Mouse (Mus musculus): Measurements from ENCODE around the gene Rbfox1.

Gene Rbfox1

DNA sequence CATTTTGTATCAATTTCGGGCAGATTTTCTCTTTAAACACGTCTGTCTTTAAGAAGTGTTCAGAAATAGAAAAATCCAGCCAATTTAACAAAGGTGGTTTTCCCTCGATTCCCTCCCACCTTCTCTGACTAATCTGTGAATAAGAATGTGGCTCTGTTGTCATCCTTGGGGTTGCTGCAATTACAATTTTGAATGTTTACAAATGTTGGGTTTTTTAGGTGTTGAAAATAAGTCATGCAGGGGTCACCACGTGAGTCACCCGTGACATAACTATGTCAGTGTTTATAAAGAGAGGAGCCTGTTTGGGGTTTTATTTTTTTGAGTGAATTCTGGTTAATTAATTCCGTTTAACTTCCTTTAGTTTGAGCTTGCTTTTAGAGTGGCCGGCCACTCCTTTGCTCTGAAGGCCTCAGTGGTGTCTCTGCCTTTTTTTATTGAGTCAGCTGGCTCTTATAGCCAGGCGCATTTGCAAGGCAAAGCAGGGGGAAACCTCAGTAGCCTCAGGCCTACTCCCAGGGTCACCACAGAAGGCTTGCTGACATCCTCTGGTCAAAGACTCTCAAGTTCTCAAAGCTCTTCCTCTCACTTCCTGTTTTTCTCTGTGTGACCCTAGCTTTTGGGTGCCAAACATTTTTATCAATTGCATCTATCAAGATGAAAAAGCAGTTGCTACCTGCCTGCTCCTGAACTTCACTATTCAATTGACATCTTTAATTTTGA lies 957.1 kb downstream of the Rbfox1 start:
- no peak for DNase-seq

DNA sequence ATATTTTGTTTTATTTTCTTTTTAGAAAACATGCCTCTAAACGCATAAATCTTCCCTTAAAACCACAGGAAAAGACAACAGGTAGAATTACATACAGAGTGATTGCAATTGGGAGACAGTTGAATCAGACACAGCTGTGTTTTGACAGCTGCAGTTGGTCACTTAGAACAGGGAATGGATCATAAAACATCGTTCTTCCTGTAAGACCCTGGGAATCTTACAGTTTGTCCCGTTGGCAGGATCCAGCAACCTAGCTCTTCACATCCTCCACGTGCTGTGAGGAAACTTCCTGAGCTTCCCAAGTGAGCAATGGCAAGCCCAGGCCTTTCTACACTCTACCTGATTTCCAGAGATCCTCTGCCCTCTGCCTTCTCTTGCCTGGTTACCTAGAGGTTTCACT lies 959.5 kb downstream of the Rbfox1 start:
- no peak for DNase-seq

DNA sequence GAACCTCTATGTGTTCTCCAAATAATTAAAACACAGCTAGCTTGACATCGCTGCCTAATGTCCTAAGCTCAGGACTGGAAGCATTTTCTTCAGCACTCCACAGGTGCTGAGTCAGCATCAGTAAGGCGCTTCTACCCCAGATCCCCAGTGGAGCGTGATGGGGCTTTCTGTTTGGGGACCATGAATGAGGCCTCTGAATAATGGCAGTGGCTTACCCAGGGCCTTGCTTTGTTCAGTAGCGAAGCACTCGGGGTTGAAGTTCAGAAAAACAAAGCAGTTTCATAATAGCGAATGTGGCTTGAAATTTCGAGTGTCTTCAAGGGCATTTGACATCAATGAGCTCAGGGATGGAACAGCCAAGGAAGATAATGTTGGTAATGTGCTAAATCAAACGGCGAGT lies 966.2 kb downstream of the Rbfox1 start:
- DNase-seq, result no peak

DNA sequence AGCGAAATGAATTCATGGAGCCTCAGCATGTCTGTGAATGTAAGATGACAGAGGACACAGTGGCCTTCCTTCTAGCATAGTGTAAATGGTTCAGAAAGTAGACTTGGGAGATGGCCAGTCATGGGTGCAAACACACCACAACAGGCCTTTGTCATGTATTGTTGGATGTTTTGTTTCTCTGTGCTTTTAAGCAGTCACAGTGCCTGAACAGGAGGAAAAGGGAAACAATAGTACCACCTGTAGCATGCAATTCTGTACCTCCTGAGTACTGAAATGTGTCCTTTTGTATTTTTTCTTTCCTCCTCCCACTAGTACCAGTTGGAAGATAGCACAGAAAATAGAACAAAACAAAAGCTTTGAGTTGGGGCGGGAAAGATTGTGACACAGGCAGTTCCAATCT lies 968.6 kb downstream of the Rbfox1 start:
- DNase-seq, result no peak

DNA sequence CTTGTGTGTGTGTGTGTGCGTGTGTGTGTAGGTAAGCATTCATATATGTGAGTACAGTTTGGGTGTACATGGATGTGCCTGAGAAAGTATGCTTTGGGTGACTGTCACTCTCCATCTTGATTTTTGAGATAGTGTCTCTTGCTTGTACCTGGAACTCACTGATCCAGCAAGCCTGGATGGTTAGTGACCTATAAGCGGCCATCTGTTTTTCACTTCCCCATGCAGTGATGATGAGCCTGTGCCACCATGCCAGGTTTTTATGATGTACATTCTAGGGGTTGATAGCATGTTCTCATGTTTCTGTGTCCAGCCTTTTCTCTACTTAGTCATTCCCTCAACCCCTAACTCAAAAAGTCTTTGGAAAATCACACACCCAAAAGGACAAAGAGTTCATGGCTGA lies 976.5 kb downstream of the Rbfox1 start:
- DNase-seq, result no peak

DNA sequence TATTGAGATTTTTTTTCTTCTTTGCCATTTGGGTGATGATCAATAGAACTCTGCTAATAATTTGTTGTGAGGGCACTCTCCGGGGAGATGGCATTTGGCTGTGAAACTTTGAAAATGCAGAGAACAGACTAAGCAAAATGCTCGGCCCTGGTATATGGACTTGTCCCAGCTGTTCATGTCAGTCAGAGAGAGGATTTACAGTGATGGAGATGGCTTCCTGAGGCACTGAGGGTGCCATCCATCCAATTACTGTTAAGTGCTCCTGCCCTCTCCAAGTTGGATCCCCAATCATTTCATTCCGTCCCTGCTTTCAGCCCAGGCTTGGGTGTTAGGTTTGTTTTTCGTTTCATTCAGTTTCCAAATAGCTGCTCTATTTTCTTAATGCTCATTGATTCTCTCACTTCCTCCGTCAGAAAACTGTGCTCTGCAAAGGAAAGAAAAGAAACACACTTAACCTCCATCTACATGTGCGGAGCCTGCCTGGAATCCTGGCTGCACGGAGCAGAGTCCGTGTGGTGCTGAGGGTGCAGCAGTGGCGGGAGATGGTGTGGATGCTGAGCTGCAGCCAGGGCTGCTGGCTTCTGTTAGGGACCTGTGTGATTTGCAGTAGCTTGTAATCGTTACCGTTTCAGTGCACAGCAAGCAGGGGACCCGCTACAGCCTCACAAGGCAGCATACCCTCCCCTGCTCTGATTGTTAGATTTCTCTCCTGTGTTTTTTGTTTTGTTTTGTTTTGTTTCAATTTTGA lies 997.7 kb downstream of the Rbfox1 start:
- no peak for DNase-seq

DNA sequence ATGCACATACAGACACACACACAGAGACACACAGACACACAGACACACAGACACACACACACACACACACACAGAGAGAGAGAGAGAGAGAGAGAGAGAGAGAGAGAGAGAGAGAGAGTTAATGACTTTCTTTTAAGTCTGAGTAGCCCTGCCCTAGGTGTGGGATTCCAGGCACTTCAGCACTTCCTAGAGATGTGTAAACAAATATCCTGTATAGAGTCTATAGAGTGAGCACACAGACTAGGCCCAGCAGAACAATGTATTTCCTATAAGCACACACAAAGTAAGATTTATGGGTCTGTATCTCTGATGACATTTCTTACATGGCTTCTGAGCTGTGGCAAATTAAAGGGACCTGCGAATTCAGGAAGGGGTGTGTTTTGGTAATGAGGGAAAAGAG lies 998.6 kb downstream of the Rbfox1 start:
- DNase-seq, result no peak

DNA sequence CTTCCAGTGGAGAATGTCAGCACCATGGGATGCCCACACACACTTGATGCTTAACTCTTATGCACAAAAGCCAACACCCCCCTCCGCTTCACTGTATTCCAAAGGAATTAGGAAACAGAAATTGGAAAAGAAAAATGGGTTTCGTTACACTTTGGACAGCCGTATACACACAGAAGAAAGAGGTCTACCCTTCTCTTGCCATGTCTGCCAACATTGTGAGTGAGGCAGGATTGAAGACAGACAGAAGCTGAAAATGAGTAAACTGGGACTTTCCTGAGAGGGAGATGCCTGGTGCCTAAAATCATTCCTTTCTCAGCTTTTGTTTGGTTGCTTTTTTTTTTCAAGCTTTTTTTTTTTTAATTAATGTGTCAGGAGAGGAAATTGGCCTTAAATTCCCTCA lies 1000.5 kb downstream of the Rbfox1 start:
- DNase-seq, result no peak

DNA sequence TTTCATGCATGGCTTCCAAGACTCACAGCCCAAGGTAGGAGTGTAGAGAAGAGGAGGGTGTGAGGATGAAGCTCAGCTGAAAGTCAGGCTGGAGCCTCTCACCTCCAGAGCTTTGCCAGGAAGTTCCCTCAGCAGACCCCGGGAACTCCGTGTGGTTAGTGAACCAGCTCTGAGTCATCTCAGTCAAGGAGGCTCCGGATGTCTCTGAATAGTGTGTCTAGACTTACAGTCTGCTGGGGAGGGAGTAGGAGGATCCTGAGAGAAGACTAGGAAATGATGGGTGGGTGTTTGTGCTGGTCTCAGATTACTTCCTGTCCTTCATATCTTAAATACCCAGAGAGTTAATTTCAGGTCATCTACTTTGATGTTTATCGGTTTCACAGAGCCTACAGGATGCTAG lies 1004.1 kb downstream of the Rbfox1 start:
- no peak for DNase-seq

DNA sequence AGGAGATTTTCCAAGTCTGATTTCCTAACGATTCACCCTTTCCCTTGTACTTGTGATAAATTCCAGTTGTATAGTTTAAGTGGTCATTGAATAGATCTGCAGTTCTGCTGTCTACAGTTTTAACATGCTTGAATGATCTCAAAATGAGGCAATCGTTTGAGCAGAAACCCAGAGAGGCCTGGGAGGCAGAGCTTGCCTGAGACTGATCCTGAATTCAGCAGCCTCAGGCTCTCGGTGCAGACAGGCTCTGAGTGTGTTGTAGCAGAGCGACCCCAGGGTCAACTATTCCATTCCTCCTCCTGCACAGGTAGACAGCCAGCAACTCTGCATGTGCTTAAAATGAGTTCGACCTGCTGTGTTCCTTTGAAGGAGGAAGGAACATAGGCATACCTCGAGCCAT lies 1012.6 kb downstream of the Rbfox1 start:
- no peak for DNase-seq

DNA sequence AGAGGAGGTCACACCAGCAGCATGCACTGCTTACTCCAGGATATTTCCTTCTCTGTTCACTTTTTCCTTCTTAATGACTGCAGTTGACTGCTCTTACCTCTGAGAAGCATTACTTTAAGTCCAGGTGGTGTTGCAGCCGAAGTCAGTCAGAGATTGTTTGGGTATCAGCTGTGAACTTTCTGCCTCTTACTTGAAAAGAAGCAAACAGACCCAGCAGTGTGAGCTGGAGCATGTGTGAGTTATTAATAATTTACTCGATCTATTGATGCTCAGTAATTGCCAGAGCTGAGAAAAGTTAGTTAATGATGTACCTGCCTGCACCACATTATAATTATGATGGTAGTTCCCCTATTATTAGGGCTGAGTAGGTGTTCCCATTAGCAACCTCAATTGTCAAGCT lies 1014.9 kb downstream of the Rbfox1 start:
- DNase-seq, result no peak

DNA sequence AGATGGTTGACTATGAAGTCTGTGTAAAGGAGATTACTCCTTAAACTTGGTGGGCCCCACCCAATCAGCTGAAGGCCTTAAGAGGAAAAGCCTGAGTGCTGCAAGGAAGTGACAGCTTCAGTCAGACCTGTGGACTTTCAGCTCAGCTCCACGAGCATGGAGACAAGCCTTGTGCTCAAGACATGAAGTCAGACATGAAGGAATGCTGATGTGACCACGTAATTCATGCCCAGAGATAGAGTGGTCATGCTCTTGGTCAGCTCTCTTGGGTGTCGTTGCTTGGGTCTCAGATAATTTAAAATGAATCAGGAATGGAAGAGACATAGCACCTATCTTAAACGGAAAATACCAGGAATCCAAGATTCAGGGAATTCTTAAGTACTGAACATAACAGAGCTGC lies 1019.8 kb downstream of the Rbfox1 start:
- DNase-seq, result no peak

DNA sequence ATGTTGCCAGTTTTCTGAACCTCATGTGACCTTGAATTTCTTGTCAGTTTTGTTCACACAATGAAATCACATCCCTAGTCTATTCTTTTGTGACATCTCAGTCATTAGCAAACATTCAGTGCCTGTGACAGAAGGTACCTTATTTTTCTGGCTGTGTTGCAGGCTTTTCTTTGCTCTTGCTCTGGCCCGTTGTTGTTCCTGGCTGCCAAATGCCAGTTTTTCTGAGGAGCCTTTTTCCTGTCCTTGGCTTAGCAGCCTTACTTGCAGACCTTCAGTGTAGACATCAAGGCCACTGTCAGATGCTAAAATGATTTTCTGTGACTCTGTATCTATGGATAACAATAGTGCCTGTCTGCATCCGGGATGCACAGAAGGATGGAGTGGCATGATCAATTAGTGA lies 1020.8 kb downstream of the Rbfox1 start:
- peak; percentile 39 for DNase-seq

DNA sequence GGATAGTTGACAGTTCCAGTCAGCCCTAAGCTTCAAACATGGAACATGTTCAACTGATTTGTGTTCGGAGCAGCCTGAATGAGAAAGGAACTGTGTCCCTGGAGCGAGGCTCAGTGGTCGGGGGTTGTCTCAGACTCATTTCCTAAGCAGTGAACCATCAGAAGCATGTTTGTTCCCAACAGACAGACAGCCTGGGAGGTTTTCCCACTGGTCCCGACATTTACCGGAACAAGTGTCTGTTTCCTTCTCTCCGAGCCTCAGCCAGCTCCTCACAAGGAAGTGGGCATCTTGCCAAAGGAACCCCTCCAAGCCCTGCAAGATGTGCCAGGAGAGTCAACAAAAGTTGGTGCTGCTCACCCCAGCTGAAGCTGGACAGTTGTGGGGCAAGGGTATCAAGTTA lies 1022.4 kb downstream of the Rbfox1 start:
- peak; percentile 31 for DNase-seq

DNA sequence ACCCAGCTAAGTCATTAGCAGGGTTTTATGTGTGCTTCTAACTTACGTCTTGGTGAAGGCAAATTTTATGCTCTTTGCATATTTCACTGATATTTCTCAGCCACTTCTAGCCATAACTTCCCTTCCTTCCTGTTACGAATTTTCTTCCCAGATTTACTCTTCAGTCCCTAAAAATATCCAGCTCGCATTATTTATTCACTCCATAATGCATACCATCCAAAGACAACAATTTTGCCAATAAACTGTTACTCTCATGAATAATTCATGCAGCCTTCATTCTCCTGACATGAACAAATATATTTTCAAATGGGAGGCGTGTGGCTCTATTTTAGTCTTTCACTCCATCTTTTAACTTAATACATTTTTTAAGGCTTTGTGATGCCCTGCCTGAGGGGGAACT lies 1029.4 kb downstream of the Rbfox1 start:
- DNase-seq, result no peak

DNA sequence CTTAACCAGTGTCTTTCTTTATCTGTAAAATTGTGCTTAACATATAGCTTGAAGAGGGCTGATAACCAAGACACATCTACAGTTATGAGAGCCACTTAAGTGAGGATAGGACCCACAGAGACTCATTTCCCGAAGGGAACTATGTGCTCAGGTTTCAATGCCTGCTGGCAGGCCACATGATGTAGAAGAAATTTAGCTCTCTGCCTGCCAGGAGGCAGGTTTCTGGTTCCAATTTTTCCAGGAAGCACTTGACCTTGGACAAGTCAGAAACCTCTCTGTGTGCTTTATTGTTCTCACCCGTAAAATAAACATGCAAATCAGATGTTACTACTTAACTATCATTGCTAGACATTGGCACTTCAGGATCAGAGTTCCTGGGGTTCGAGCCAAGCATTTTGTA lies 1033.5 kb downstream of the Rbfox1 start:
- DNase-seq, result peak; percentile 18

DNA sequence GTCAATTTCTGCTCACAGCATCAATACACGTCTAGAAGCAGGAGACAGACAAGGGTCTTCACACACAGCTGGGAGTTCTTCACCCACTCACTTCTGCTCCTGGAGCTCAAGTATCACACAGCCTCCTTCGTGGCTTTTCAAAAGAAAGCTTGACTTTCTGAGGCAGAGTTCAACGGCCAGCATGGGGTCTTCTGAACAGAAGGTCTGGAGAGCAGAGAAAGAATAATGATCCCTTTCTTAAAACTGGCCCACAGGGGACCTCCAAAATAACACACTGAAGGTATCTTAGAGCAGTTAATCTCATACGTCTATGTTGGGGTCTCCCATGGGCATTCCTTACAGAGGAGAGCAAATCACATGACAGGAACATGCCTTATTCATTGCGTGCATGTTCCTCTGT lies 1034.5 kb downstream of the Rbfox1 start:
- DNase-seq, result no peak

DNA sequence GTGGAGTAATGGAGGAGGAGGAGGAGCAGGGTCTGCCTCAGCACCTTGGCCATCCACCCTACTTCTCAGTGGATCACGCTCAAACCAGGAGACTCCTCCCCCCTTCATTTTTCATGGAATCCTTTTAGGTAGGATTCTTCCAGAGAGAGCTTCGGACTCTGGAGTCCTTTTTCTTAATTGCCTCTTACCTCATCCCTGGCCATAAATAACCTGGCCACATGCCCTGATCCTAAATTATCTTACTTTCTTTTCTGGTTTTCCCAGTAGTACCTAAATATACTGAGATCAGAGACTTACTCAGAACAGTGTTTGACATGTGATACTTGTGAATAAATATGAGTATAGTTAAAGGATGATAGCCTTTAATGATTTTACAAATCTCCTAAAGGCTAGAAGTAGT lies 1042.5 kb downstream of the Rbfox1 start:
- peak; percentile 23 for DNase-seq

DNA sequence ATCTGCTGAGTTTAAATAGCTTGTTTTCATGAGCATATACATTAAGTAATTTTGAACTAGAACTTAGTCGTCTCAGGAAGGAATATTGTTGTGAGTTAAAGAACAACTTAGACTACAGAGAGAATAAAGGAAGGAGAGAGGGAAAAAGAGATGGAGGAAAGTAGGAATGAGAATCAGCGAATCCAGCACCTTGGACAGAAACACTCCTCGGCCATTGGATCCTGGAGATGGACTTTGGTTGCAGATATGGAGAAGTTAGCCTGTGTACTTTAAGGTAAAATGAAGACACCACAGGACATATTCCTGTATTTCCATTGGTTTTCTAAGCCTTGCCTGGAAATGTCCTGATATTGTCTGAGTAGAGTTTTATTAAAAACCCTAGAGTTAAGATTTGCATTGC lies 1045.6 kb downstream of the Rbfox1 start:
- no peak for DNase-seq

DNA sequence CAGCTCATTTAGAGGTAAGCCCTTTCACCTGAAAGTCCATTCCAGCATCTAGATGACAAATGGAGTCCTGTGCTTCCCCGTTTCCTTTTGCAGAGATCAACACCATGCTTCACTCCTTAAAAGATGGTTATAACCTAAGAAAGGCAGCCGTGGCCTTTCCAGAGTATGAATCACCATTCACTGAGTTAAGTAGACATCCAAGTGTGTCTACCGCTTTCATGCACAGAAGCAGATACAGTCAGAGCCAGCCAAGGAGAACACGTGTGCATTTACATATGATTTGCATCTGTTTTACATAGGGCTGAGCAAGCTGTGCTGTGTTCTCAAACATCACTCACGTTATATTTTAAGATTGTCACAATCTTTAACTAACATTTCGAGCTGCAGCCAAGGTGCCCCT lies 1061.0 kb downstream of the Rbfox1 start:
- no peak for DNase-seq

DNA sequence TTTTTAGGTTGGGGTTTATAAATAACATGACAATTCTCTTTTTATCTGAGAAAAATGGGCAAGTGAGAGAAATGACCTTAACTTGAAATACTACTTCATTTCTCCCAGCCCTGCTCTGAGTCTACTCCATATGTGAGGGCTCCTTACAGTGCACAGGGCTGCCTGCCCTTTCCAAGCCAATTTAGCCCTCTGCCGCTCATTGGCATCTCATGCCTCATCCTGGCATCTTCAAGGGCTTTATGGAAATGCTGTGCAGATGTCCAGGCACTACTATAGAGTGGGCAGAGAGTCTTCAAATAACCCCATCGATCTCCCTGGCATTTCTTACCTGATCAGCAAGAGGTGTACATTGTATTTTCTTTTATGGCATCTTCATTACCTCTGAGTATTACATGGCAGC lies 1064.5 kb downstream of the Rbfox1 start:
- no peak for DNase-seq

DNA sequence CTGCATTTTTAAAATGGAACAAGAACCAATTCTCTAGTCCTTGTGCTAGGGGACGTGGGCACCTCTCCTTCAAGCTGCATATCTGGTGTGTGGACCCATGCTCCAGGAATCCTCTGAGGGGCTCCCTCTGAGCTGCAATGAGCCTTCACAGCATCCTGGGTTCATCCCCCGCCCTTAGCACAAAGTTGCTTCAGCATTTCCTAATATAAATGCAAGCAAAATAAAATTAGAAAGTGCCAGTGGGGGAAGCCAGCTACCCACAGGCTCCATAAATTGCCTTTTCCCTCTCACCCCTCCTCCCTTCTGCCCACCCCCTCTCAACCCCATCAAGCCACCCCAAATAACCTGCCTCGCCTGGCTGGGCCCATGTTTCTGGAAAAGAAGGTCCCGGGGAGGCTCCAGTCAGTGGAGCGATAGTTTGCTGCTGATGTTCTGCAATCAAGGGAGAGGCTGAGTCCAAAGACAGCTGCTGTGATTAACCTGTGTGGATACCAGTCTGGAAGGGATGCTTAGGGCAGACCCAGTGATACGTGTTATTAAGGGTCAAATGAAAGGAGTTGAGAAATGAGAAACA lies 1070.0 kb downstream of the Rbfox1 start:
- no peak for DNase-seq

DNA sequence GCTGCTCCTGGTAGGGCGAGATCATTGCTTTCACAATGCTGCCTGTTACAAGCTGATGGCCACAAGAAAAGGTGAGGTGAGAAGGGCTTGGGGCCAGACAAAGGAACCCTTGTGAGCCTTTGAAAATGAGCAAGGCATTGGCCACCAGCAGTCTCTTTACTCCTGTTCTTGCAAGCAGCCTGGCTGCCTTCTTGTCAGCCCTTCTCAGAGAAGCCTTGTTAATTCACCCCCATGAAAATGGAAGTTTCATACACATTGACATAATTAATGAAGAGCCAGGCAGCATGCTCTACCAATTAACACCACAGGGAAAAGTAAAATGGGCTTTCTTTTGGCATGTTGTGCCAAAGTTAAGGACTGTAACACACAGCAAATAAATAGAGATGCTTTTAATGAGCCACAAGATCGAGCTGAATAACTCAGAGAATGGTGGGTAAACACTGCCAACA lies 1076.8 kb downstream of the Rbfox1 start:
- no peak for DNase-seq

DNA sequence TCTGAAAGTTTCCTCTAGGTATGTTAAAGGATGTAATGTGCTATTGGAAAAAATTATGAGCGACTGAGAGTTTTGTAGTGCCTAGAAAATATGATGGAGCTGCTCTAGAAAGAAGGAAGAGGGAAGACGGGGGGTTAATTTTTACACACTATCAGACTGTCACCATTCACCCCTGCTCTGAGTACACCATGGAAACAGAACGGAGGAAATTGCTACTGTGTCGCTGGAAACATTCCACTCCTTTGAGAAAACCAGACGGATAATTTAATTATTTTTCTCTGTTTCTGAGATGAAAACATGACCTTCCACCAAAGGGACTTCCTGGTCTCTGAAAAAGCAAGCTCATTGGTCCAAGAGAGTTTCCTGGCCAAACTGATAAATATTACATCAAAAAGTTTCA lies 1077.4 kb downstream of the Rbfox1 start:
- no peak for DNase-seq
